Mouse (Mus musculus) neural tube, embryonic 14.5 days (tissue): ENCODE data around the gene Coro1b. TPM values are rescaled to one million over a fixed set of nuclear protein-coding genes. Genes with fewer than 3 reads are reported as not detected.

Experiments used
- ATAC-seq: fragments of 200-750 bp; cut with Nextera tagmentation; 2 replicates; pipeline ENCODE4 v1.8.0; 2017; ENCODE audit warnings: low read depth, mild to moderate bottlenecking, moderate TSS enrichment, moderate library complexity
- H3K27ac ChIP-seq: fragments of 300-500 bp; sonication (generic); 2 replicates; pipeline ENCODE4 v1.5.1; 2014; ENCODE audit warnings: low read depth, mild to moderate bottlenecking, control low read depth, low read length, moderate library complexity, mixed read lengths
- H3K27me3 ChIP-seq: fragments of 300-500 bp; sonication (generic); 2 replicates; pipeline ENCODE4 v1.6.1; 2014; ENCODE audit warnings: low read length; ENCODE audit not compliant: control insufficient read depth, insufficient read depth
- H3K36me3 ChIP-seq: fragments of 300-500 bp; sonication (generic); 2 replicates; pipeline ENCODE4 v1.6.1; 2014; ENCODE audit warnings: low read length, mixed read lengths; ENCODE audit not compliant: control insufficient read depth, insufficient read depth
- H3K4me1 ChIP-seq: fragments of 300-500 bp; sonication (generic); 2 replicates; pipeline ENCODE4 v1.6.1; 2014; ENCODE audit warnings: low read length; ENCODE audit not compliant: control insufficient read depth, insufficient read depth
- H3K4me2 ChIP-seq: fragments of 300-500 bp; sonication (generic); 2 replicates; pipeline ENCODE4 v1.6.1; 2014; ENCODE audit warnings: mild to moderate bottlenecking, low read depth, low read length, control low read depth
- H3K4me3 ChIP-seq: fragments of 300-500 bp; sonication (generic); 2 replicates; pipeline ENCODE4 v1.5.1; 2014; ENCODE audit warnings: low read depth, low read length, control low read depth, mixed read lengths
- H3K9ac ChIP-seq: fragments of 300-500 bp; sonication (generic); replicated peaks from 2 replicates; pipeline ENCODE4 v1.6.1; 2014; ENCODE audit warnings: low read depth, mild to moderate bottlenecking, control low read depth, low read length, mixed read lengths
- H3K9me3 ChIP-seq: fragments of 300-500 bp; sonication (generic); 2 replicates; pipeline ENCODE4 v1.6.1; 2016; ENCODE audit warnings: low read length; ENCODE audit not compliant: control insufficient read depth
- WGBS: fragments of 180-500 bp; shearing (Covaris S2); extraction: QIAGEN DNeasy Blood & Tissue Kit; methylation state at CpG from one replicate; pipeline ENCODE4 v1.1.7; 2014; 5-methylcytosine and 5-hydroxymethylcytosine counted together
- polyA plus RNA-seq: library from polyadenylated mRNA; unstranded; fragments of >200 nt; fragmentation: Nextera tagmentation; extraction: Ambion mirVana; gene quantifications from 2 replicates; pipeline ENCODE4 v1.2.1, GENCODE M21; 2014

Coro1b gene
- polyA plus RNA-seq, 1 experiment from 2014 or later = 86.9 TPM

GRCm38 (mm10) chr19:4150567-4151487 lies 2.4 kb downstream of the Coro1b start:
- Histone ChIP-seq H3K9me3 (no peaks in the 10 kb centered on the region), H3K36me3 (peaks cover 16% of the 10 kb centered on the region; the same call in 1 of the 2 replicates), H3K9ac (no peak overlapping the region), H3K27ac (no peak overlapping the region), H3K4me2 (no peak overlapping the region), H3K4me3 (no peak overlapping the region), H3K4me1 (peaks cover 20% of the 10 kb centered on the region), H3K27me3 (no peaks in the 10 kb centered on the region)
- WGBS = 89% methylated on average over 22 of the region's 22 CpGs
- ATAC-seq = no peak

- 72% methylated on average over 5 of the region's 5 CpGs for WGBS
- Histone ChIP-seq H3K4me1 (peaks cover 20% of the 10 kb centered on the region), H3K27me3 (no peaks in the 10 kb centered on the region), H3K4me3 (no peak overlapping the region), H3K9me3 (no peaks in the 10 kb centered on the region), H3K36me3 (peaks cover 20% of the 10 kb centered on the region; the same call in 1 of the 2 replicates), H3K4me2 (no peak overlapping the region), H3K27ac (no peak overlapping the region), H3K9ac (no peak overlapping the region)
- no peak for ATAC-seq
Observed at GRCm38 (mm10) chr19:4151488-4151860, 3.1 kb downstream of the Coro1b start.

- ATAC-seq = no peak
- Histone ChIP-seq H3K27me3 (no peaks in the 10 kb centered on the region), H3K9me3 (no peaks in the 10 kb centered on the region), H3K4me3 (no peak overlapping the region), H3K4me1 (peaks cover 20% of the 10 kb centered on the region), H3K9ac (no peak overlapping the region), H3K4me2 (no peak overlapping the region), H3K36me3 (peaks cover 24% of the 10 kb centered on the region; the same call in 1 of the 2 replicates), H3K27ac (no peak overlapping the region)
- WGBS = 84% methylated on average over 5 of the region's 5 CpGs
Observed at GRCm38 (mm10) chr19:4151898-4152297, 3.5 kb downstream of the Coro1b start.

GRCm38 (mm10) chr19:4152445-4153231 lies 4.2 kb downstream of the Coro1b start:
- H3K36me3 ChIP-seq = peaks cover 30% of the 10 kb centered on the region

GRCm38 (mm10) chr19:4153232-4153654 lies 4.8 kb downstream of the Coro1b start, which contains the start of gene Ptprcap:
Gene Ptprcap (plus strand): TSS chr19:4153604.
- 84% methylated on average over 11 of the region's 11 CpGs for WGBS
- H3K27ac ChIP-seq = no peak within 1 kb of the TSS
- ATAC-seq = no peak
- H3K4me3 ChIP-seq = no peak within 1 kb of the TSS
- H3K27me3 ChIP-seq = no peaks in the 10 kb centered on the region
- no peak within 1 kb of the TSS for H3K9ac ChIP-seq
- H3K4me2 ChIP-seq = no peak within 1 kb of the TSS
- peaks cover 14% of the 10 kb centered on the region for H3K4me1 ChIP-seq
- H3K9me3 ChIP-seq = no peaks in the 10 kb centered on the region
- peaks cover 36% of the 10 kb centered on the region for H3K36me3 ChIP-seq

More at GRCm38 (mm10) chr19:4152445-4153231, 4.2 kb downstream of the Coro1b start:
- no peaks in the 10 kb centered on the region for H3K9me3 ChIP-seq
- no peak for ATAC-seq
- H3K4me2 ChIP-seq = no peak overlapping the region
- no peak overlapping the region for H3K4me3 ChIP-seq
- peaks cover 20% of the 10 kb centered on the region for H3K4me1 ChIP-seq
- no peaks in the 10 kb centered on the region for H3K27me3 ChIP-seq
- 87% methylated on average over 8 of the region's 8 CpGs for WGBS
- H3K27ac ChIP-seq = no peak overlapping the region
- no peak overlapping the region for H3K9ac ChIP-seq

GRCm38 (mm10) chr19:4154437-4155222 lies 6.2 kb downstream of the Coro1b start:
- no peak for ATAC-seq
- H3K9me3 ChIP-seq = no peaks in the 10 kb centered on the region
- H3K36me3 ChIP-seq = peaks cover 50% of the 10 kb centered on the region
- no peak overlapping the region for H3K9ac ChIP-seq
- no peak overlapping the region for H3K4me2 ChIP-seq
- no peaks in the 10 kb centered on the region for H3K27me3 ChIP-seq
- H3K4me1 ChIP-seq = peaks cover 5% of the 10 kb centered on the region
- 86% methylated on average over 13 of the region's 13 CpGs for WGBS
- no peak overlapping the region for H3K4me3 ChIP-seq
- no peak overlapping the region for H3K27ac ChIP-seq

- no peak for ATAC-seq
- no peaks in the 10 kb centered on the region for H3K9me3 ChIP-seq
- H3K9ac ChIP-seq = no peak overlapping the region
Observed at GRCm38 (mm10) chr19:4155223-4156072, 7.0 kb downstream of the Coro1b start.

GRCm38 (mm10) chr19:4156073-4156579 lies 7.7 kb downstream of the Coro1b start:
- no peaks in the 10 kb centered on the region for H3K4me1 ChIP-seq
- H3K36me3 ChIP-seq = peaks cover 45% of the 10 kb centered on the region
- ATAC-seq = no peak
- H3K9me3 ChIP-seq = no peaks in the 10 kb centered on the region
- H3K4me3 ChIP-seq = no peak overlapping the region
- WGBS = 64% methylated on average over 20 of the region's 20 CpGs
- H3K27me3 ChIP-seq = no peaks in the 10 kb centered on the region
- H3K4me2 ChIP-seq = no peak overlapping the region
- H3K27ac ChIP-seq = no peak overlapping the region
- no peak overlapping the region for H3K9ac ChIP-seq

More at GRCm38 (mm10) chr19:4155223-4156072, 7.0 kb downstream of the Coro1b start:
- Histone ChIP-seq H3K27ac (no peak overlapping the region), H3K27me3 (no peaks in the 10 kb centered on the region), H3K4me1 (no peaks in the 10 kb centered on the region), H3K4me3 (no peak overlapping the region), H3K36me3 (peaks cover 49% of the 10 kb centered on the region), H3K4me2 (no peak overlapping the region)
- 67% methylated on average over 6 of the region's 6 CpGs for whole genome bisulfite sequencing
